Mouse (Mus musculus) midbrain, embryonic 14.5 days (tissue): Measurements from ENCODE around the gene Hfe2. TPM values are rescaled to one million over a fixed set of nuclear protein-coding genes. Genes with fewer than 3 reads are reported as not detected.
A peak's percentile ranks its signal among the peaks of the same experiment; 100 is the strongest.

Experiments used
- ATAC-seq: fragments of 200-750 bp; cut with Nextera tagmentation; 2 replicates; pipeline ENCODE4 v1.8.0; 2017; ENCODE audit warnings: moderate number of reproducible peaks, moderate library complexity; ENCODE audit not compliant: low FRiP score, low TSS enrichment
- DNase-seq: peaks from one replicate; pipeline ENCODE4 v3.0.0-alpha.2; 2015
- H3K27ac ChIP-seq: fragments of 300-500 bp; sonication (generic); replicated peaks from 2 replicates; pipeline ENCODE4 v1.5.1; 2014; ENCODE audit warnings: mild to moderate bottlenecking, low read depth, low read length, moderate library complexity
- H3K27me3 ChIP-seq: fragments of 300-500 bp; sonication (generic); 2 replicates; pipeline ENCODE4 v1.6.1; 2014; ENCODE audit warnings: low read length, control low read depth, mixed read lengths; ENCODE audit not compliant: control insufficient read depth, insufficient read depth
- H3K36me3 ChIP-seq: fragments of 300-500 bp; sonication (generic); 2 replicates; pipeline ENCODE4 v1.6.1; 2014; ENCODE audit warnings: low read length, control low read depth; ENCODE audit not compliant: control insufficient read depth, insufficient read depth
- H3K4me1 ChIP-seq: fragments of 300-500 bp; sonication (generic); 2 replicates; pipeline ENCODE4 v1.6.1; 2014; ENCODE audit warnings: mild to moderate bottlenecking, antibody characterized with exemption, low read length, control low read depth; ENCODE audit not compliant: control insufficient read depth, insufficient read depth
- H3K4me2 ChIP-seq: fragments of 300-500 bp; sonication (generic); 2 replicates; pipeline ENCODE4 v1.6.1; 2014; ENCODE audit warnings: mild to moderate bottlenecking, low read length, moderate library complexity
- H3K4me3 ChIP-seq: fragments of 300-500 bp; sonication (generic); replicated peaks from 2 replicates; pipeline ENCODE4 v1.5.1; 2014; ENCODE audit warnings: low read depth, low read length
- H3K9ac ChIP-seq: fragments of 300-500 bp; sonication (generic); replicated peaks from 2 replicates; pipeline ENCODE4 v1.6.1; 2014; ENCODE audit warnings: mild to moderate bottlenecking, low read length, moderate library complexity
- H3K9me3 ChIP-seq: fragments of 300-500 bp; sonication (generic); 2 replicates; pipeline ENCODE4 v1.6.1; 2016; ENCODE audit warnings: low read length, control low read depth, mixed read lengths; ENCODE audit not compliant: control insufficient read depth
- WGBS: fragments of 180-500 bp; shearing (Covaris S2); extraction: QIAGEN DNeasy Blood & Tissue Kit; methylation state at CpG from one replicate; pipeline ENCODE4 v1.1.7; 2014; 5-methylcytosine and 5-hydroxymethylcytosine counted together
- polyA plus RNA-seq: library from polyadenylated mRNA; unstranded; fragments of >200 nt; fragmentation: Nextera tagmentation; extraction: Ambion mirVana; gene quantifications from 2 replicates; pipeline ENCODE4 v1.2.1, GENCODE M21; 2014

The Hfe2 gene
- polyA plus RNA-seq, 1 experiment from 2014 or later, result 0.84 TPM

GRCm38 (mm10) chr3:96534300-96534699 lies 9.3 kb downstream of the Hfe2 start:
- H3K27me3 ChIP-seq, result no peaks in the 10 kb centered on the region
- no peak overlapping the region for H3K9ac ChIP-seq
- H3K4me1 ChIP-seq, result no peaks in the 10 kb centered on the region
- DNase-seq, result no peak
- no peaks in the 10 kb centered on the region for H3K9me3 ChIP-seq
- H3K4me3 ChIP-seq, result no peak overlapping the region
- H3K27ac ChIP-seq, result no peak overlapping the region
- WGBS, result 57% methylated on average over 2 of the region's 2 CpGs
- no peaks in the 10 kb centered on the region for H3K36me3 ChIP-seq
- H3K4me2 ChIP-seq, result no peak overlapping the region
- no peak for ATAC-seq

- Histone ChIP-seq H3K4me2 (no peak overlapping the region), H3K4me3 (no peak overlapping the region), H3K27ac (no peak overlapping the region), H3K27me3 (no peaks in the 10 kb centered on the region), H3K36me3 (no peaks in the 10 kb centered on the region), H3K4me1 (no peaks in the 10 kb centered on the region), H3K9ac (no peak overlapping the region), H3K9me3 (no peaks in the 10 kb centered on the region)
- 89% methylated on average over 2 of the region's 2 CpGs for WGBS
- ATAC-seq, result no peak
- DNase-seq, result no peak
Measured at GRCm38 (mm10) chr3:96539316-96539715, 14.3 kb downstream of the Hfe2 start.

DNA sequence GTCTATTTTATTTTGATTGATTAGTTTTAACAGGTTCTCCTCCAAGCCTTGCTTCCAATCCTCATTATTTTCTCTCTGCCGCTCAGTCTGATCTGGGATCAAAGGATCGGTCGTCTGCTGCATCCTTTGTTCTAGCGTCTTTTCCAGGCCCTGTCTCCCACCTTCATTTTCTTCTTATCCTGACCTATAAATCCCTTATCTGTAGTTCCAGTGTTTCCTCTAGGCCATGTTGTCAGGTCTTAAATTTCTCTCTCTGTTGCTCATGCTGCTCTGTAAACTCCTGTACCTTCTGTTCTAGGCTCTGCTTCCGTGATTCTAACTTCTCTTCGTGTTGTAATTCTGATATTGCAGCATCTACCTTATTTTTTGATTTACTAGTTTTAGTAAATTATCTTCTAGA lies 15.8 kb downstream of the Hfe2 start:
- H3K9me3 ChIP-seq, result no peaks in the 10 kb centered on the region
- H3K4me2 ChIP-seq, result no peak overlapping the region
- H3K9ac ChIP-seq, result no peak overlapping the region
- ATAC-seq (no peak), DNase-seq (no peak)
- 24% methylated on average over 6 of the region's 6 CpGs for WGBS
- no peak overlapping the region for H3K4me3 ChIP-seq
- H3K27me3 ChIP-seq, result no peaks in the 10 kb centered on the region
- H3K36me3 ChIP-seq, result no peaks in the 10 kb centered on the region
- H3K4me1 ChIP-seq, result no peaks in the 10 kb centered on the region
- H3K27ac ChIP-seq, result no peak overlapping the region

GRCm38 (mm10) chr3:96541328-96542078 lies 16.5 kb downstream of the Hfe2 start:
- no peak overlapping the region for H3K4me3 ChIP-seq
- DNase-seq (peak; percentile 69), ATAC-seq (no peak)
- no peak overlapping the region for H3K9ac ChIP-seq
- H3K27me3 ChIP-seq, result peaks cover 3% of the 10 kb centered on the region; the same call in 1 of the 2 replicates
- no peaks in the 10 kb centered on the region for H3K9me3 ChIP-seq
- no peaks in the 10 kb centered on the region for H3K4me1 ChIP-seq
- H3K36me3 ChIP-seq, result no peaks in the 10 kb centered on the region
- WGBS, result 24% methylated on average over 14 of the region's 14 CpGs
- no peak overlapping the region for H3K27ac ChIP-seq
- H3K4me2 ChIP-seq, result no peak overlapping the region

DNA sequence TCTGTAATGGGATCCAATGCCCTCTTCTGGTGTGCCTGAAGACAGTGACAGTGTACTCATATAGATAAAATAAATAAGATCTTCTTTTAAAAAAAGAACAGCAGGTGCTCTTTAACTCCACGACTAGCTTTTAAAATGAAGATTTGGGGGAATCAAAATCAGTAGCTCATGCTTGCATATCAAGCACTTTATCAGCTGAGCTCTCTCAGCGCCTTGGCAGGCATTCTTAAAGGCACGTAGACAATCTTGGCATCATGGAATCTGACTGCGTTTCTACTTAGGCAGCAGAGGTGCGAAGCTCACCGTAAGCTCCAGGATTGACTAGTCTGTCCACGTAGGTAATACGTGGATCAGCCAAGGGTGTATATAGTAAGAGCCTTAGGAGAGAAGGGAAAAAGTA lies 17.6 kb downstream of the Hfe2 start:
- Histone ChIP-seq H3K4me3 (no peak overlapping the region), H3K27ac (no peak overlapping the region), H3K4me1 (no peaks in the 10 kb centered on the region), H3K27me3 (peaks cover 4% of the 10 kb centered on the region; the same call in 1 of the 2 replicates), H3K4me2 (no peak overlapping the region), H3K36me3 (no peaks in the 10 kb centered on the region), H3K9ac (no peak overlapping the region), H3K9me3 (no peaks in the 10 kb centered on the region)
- 80% methylated on average over 8 of the region's 8 CpGs for WGBS
- DNase-seq (no peak), ATAC-seq (no peak)

- Histone ChIP-seq H3K27ac (no peak overlapping the region), H3K4me3 (no peak overlapping the region), H3K9me3 (no peaks in the 10 kb centered on the region), H3K27me3 (peaks cover 4% of the 10 kb centered on the region; the same call in 1 of the 2 replicates), H3K9ac (no peak overlapping the region), H3K36me3 (no peaks in the 10 kb centered on the region), H3K4me1 (no peaks in the 10 kb centered on the region), H3K4me2 (no peak overlapping the region)
- DNase-seq (no peak), ATAC-seq (no peak)
- WGBS, result 89% methylated on average over 11 of the region's 11 CpGs
Measured at GRCm38 (mm10) chr3:96543345-96543744, 18.4 kb downstream of the Hfe2 start.

DNA sequence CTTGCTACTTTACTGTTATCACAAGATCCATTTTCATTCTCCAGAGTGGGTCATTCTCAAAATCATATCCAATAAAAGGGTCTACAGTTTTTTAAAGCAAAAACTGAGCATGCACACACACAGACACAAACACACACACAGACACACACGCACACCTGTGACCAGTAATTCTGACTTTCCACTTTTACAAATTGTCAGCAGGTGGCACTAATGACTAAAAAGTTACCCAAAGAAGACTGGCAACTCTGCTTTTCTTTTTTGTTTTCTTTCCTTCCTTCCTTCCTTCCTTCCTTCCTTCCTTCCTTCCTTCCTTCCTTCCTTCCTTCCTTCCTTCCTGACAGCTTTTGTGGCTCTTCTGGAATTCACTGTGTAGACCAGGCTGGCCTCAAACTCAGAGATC lies 20.6 kb downstream of the Hfe2 start:
- Histone ChIP-seq H3K4me3 (no peak overlapping the region), H3K9me3 (no peaks in the 10 kb centered on the region), H3K4me1 (no peaks in the 10 kb centered on the region), H3K9ac (no peak overlapping the region), H3K27ac (no peak overlapping the region), H3K36me3 (no peaks in the 10 kb centered on the region), H3K27me3 (peaks cover 4% of the 10 kb centered on the region; the same call in 1 of the 2 replicates), H3K4me2 (no peak overlapping the region)
- DNase-seq (no peak), ATAC-seq (no peak)
- 38% methylated on average over 1 of the region's 1 CpGs for WGBS

- no peak overlapping the region for H3K27ac ChIP-seq
- no peak for ATAC-seq
- no peak overlapping the region for H3K9ac ChIP-seq
- no peaks in the 10 kb centered on the region for H3K4me1 ChIP-seq
- no peak for DNase-seq
- H3K4me2 ChIP-seq, result peak overlapping the region; percentile 13; the same call in 1 of the 2 replicates
- H3K27me3 ChIP-seq, result peaks cover 4% of the 10 kb centered on the region; the same call in 1 of the 2 replicates
- no peak overlapping the region for H3K4me3 ChIP-seq
- 49% methylated on average over 4 of the region's 4 CpGs for WGBS
- H3K9me3 ChIP-seq, result no peaks in the 10 kb centered on the region
- H3K36me3 ChIP-seq, result no peaks in the 10 kb centered on the region
Measured at GRCm38 (mm10) chr3:96546880-96547279, 21.9 kb downstream of the Hfe2 start.

DNA sequence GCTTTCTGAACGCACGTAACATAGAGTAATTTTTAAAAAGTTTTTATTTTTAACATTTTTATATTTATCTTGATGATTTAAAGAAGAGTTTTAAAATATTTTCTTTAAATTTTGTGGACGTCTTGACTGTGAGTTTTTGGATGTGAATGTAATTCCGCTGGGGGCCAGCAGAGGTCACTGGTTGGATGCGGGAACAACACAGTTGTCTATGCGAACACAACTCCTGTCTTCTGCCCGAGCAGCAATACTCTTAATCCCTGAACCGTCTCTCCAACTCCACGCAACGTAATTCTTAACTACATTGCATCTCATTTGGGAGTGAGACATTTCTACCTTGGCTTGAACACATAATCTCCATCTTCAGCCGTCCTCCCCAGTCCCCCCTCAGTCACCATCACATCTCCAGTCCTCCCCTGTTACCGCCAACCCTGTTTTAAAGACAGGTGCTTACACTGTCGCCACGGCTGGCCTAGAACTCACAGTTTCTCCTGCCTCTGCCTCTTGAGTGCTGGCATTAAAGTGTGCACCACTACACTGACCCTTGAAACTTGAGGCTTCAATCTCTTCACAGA lies 22.5 kb downstream of the Hfe2 start:
- peak; percentile 86 for DNase-seq
- 7% methylated on average over 14 of the region's 14 CpGs for WGBS
- Histone ChIP-seq H3K9ac (no peak overlapping the region), H3K4me3 (no peak overlapping the region), H3K27ac (no peak overlapping the region), H3K9me3 (no peaks in the 10 kb centered on the region), H3K27me3 (peaks cover 4% of the 10 kb centered on the region; the same call in 1 of the 2 replicates), H3K4me1 (no peaks in the 10 kb centered on the region), H3K36me3 (no peaks in the 10 kb centered on the region), H3K4me2 (peak overlapping the region; percentile 34)
- ATAC-seq, result no peak
